Mouse (Mus musculus) CH12.LX (cell line): ENCODE measurements at regions not wholly inside any gene's neighbourhood (a gene's known extent, or its start where the extent isn't known, plus 50 kb on each side); places are given as distances from the start of the nearest gene placed in this dataset.

ENCODE experiments used
- DNase-seq: peaks from one replicate; pipeline ENCODE4 v3.0.0-alpha.2; 2013; ENCODE audit errors: extremely low read depth
- H3K27ac ChIP-seq: 2 replicates; pipeline ENCODE4 v1.5.1; 2012; ENCODE audit warnings: low read depth, mild to moderate bottlenecking, control low read depth, moderate library complexity; ENCODE audit not compliant: insufficient read depth
- H3K27me3 ChIP-seq: replicated peaks from 2 replicates; pipeline ENCODE3; 2012; ENCODE audit warnings: inconsistent platforms
- H3K36me3 ChIP-seq, 2 experiments: replicated peaks in 1 of 2; 2 replicates each; pipeline versions ENCODE3 to v1.6.1; 2012; ENCODE audit warnings: inconsistent platforms in 1 of 2, low read length in 1 of 2, mild to moderate bottlenecking in 1 of 2, mixed read lengths in 1 of 2, moderate library complexity in 1 of 2; ENCODE audit not compliant: control insufficient read depth in 1 of 2, insufficient read depth in 1 of 2
- H3K4me1 ChIP-seq, 2 experiments: 2 replicates each; pipeline ENCODE4 v1.6.1; 2012; ENCODE audit warnings: inconsistent platforms in 1 of 2, moderate library complexity in 1 of 2; ENCODE audit not compliant: insufficient read depth in 2 of 2, control insufficient read depth in 1 of 2
- H3K4me2 ChIP-seq: 2 replicates; pipeline ENCODE4 v1.6.1; 2012; ENCODE audit warnings: low read depth, mild to moderate bottlenecking, control low read depth; ENCODE audit not compliant: poor library complexity, insufficient read depth, severe bottlenecking
- H3K4me3 ChIP-seq, 3 experiments: fragments of 150-350 bp in 1 of 3; sonication (generic) in 1 of 3; replicated peaks in 1 of 3; 2 replicates each; pipeline versions ENCODE3 to v1.5.1; 2011 to 2012; ENCODE audit warnings: low read depth in 2 of 3, low read length in 2 of 3, mild to moderate bottlenecking in 2 of 3, moderate library complexity in 2 of 3, control low read depth in 1 of 3, improper control_type of control experiment in 1 of 3, inconsistent platforms in 1 of 3, mixed read lengths in 1 of 3; ENCODE audit not compliant: poor library complexity in 1 of 3
- H3K79me2 ChIP-seq: replicated peaks from 2 replicates; pipeline ENCODE4 v1.6.1; 2012; ENCODE audit warnings: mild to moderate bottlenecking, moderate library complexity; ENCODE audit not compliant: control insufficient read depth, poor library complexity, insufficient read depth, severe bottlenecking; ENCODE audit errors: extremely low read depth
- H3K9ac ChIP-seq: 2 replicates; pipeline ENCODE4 v1.6.1; 2012; ENCODE audit warnings: low read depth, mild to moderate bottlenecking, control low read depth, moderate library complexity; ENCODE audit not compliant: insufficient read depth
- H3K9me3 ChIP-seq: replicated peaks from 2 replicates; pipeline ENCODE3; 2012; ENCODE audit warnings: low read length, inconsistent platforms, mixed read lengths
- CTCF ChIP-seq, 2 experiments: IDR thresholded peaks in 1 of 2; conservative IDR thresholded peaks in 1 of 2; 2 replicates each; pipeline ENCODE4 v1.5.1; 2011 to 2012; ENCODE audit warnings: low read depth in 2 of 2, low read length in 2 of 2, improper control_type of control experiment in 1 of 2, inconsistent platforms in 1 of 2, mild to moderate bottlenecking in 1 of 2, moderate library complexity in 1 of 2
- ELF1 ChIP-seq: IDR thresholded peaks from 2 replicates; pipeline ENCODE4 v1.6.1; 2014; ENCODE audit warnings: low read depth, mild to moderate bottlenecking, inconsistent platforms, low read length, improper control_type of control experiment
- EP300 ChIP-seq: IDR thresholded peaks from 2 replicates; pipeline ENCODE4 v1.6.1; 2011; ENCODE audit warnings: low read length, improper control_type of control experiment
- GABPA ChIP-seq: IDR thresholded peaks from 2 replicates; pipeline ENCODE4 v1.6.1; 2012; ENCODE audit warnings: low read depth, low read length, improper control_type of control experiment, inconsistent platforms; ENCODE audit not compliant: insufficient replicate concordance
- IRF4 ChIP-seq: IDR thresholded peaks from 2 replicates; pipeline ENCODE4 v1.6.1; 2014; ENCODE audit warnings: low read depth, mild to moderate bottlenecking, inconsistent platforms, low read length, improper control_type of control experiment
- JUN ChIP-seq: IDR thresholded peaks from 2 replicates; pipeline ENCODE4 v1.6.1; 2011; ENCODE audit warnings: low read depth, mild to moderate bottlenecking, low read length, improper control_type of control experiment, moderate library complexity; ENCODE audit not compliant: insufficient read depth
- JUND ChIP-seq: conservative IDR thresholded peaks from 2 replicates; pipeline ENCODE4 v1.6.1; 2011; ENCODE audit warnings: low read depth, low read length, improper control_type of control experiment
- MAX ChIP-seq: IDR thresholded peaks from 2 replicates; pipeline ENCODE4 v1.6.1; 2011; ENCODE audit warnings: low read length, improper control_type of control experiment
- MAZ ChIP-seq: IDR thresholded peaks from 2 replicates; pipeline ENCODE4 v1.6.1; 2012; ENCODE audit warnings: low read depth, mild to moderate bottlenecking, inconsistent platforms, low read length, improper control_type of control experiment, moderate library complexity
- MXI1 ChIP-seq: IDR thresholded peaks from 2 replicates; pipeline ENCODE4 v1.6.1; 2011; ENCODE audit warnings: mild to moderate bottlenecking, low read depth, low read length, improper control_type of control experiment
- NELFE ChIP-seq: IDR thresholded peaks from 2 replicates; pipeline ENCODE4 v1.6.1; 2011; ENCODE audit warnings: low read depth, low read length, improper control_type of control experiment
- NRF1 ChIP-seq: IDR thresholded peaks from 2 replicates; pipeline ENCODE4 v1.6.1; 2014; ENCODE audit warnings: low read depth, mild to moderate bottlenecking, inconsistent platforms, low read length, improper control_type of control experiment, moderate library complexity
- PAX5 ChIP-seq: IDR thresholded peaks from 2 replicates; pipeline ENCODE4 v1.6.1; 2012; ENCODE audit warnings: low read length, inconsistent platforms, mixed read lengths
- POLR2A ChIP-seq: IDR thresholded peaks from 2 replicates; pipeline ENCODE4 v1.6.1; 2011; ENCODE audit warnings: low read depth, mild to moderate bottlenecking, improper control_type of control experiment, low read length
- POLR2AphosphoS2 ChIP-seq: IDR thresholded peaks from 2 replicates; pipeline ENCODE4 v1.6.1; 2011; ENCODE audit warnings: low read depth, low read length, improper control_type of control experiment
- RAD21 ChIP-seq: IDR thresholded peaks from 2 replicates; pipeline ENCODE4 v1.6.1; 2011; ENCODE audit warnings: low read depth, mild to moderate bottlenecking, low read length, improper control_type of control experiment, moderate library complexity
- RCOR1 ChIP-seq: conservative IDR thresholded peaks from 2 replicates; pipeline ENCODE4 v1.6.1; 2012; ENCODE audit warnings: low read depth, mild to moderate bottlenecking, inconsistent platforms, low read length, improper control_type of control experiment
- TBP ChIP-seq: conservative IDR thresholded peaks from 2 replicates; pipeline ENCODE4 v1.6.1; 2011; ENCODE audit warnings: low read depth, low read length, improper control_type of control experiment
- TCF12 ChIP-seq: IDR thresholded peaks from 2 replicates; pipeline ENCODE4 v1.6.1; 2014; ENCODE audit warnings: low read depth, mild to moderate bottlenecking, inconsistent platforms, low read length, improper control_type of control experiment
- USF2 ChIP-seq: conservative IDR thresholded peaks from 2 replicates; pipeline ENCODE4 v1.6.1; 2011; ENCODE audit warnings: low read depth, low read length, improper control_type of control experiment
- ZMIZ1 ChIP-seq: IDR thresholded peaks from 2 replicates; pipeline ENCODE4 v1.6.1; 2012; ENCODE audit warnings: low read depth, mild to moderate bottlenecking, inconsistent platforms, low read length, improper control_type of control experiment
- ZNF384 ChIP-seq: IDR thresholded peaks from 2 replicates; pipeline ENCODE4 v1.6.1; 2012; ENCODE audit warnings: low read depth, low read length, improper control_type of control experiment, inconsistent platforms
- dilution Hi-C: fragments of 300-500 bp; cut with MboI; formaldehyde crosslinking; loops from 2 replicates; pipeline ENCODE4 v1.14.3; 2020; ENCODE audit warnings: low sequenced_read_pairs; ENCODE audit not compliant: extremely low pct_unique_long_range_greater_than_20kb, extremely low pct_ligation_motif_present
- in situ Hi-C: fragments of 300-500 bp; cut with MboI; formaldehyde crosslinking; loops from 3 replicates; pipeline ENCODE4 v1.14.3; 2019; ENCODE audit warnings: low sequenced_read_pairs, low pct_ligation_motif_present, low pct_unique_long_range_greater_than_20kb, mixed read lengths

DNA sequence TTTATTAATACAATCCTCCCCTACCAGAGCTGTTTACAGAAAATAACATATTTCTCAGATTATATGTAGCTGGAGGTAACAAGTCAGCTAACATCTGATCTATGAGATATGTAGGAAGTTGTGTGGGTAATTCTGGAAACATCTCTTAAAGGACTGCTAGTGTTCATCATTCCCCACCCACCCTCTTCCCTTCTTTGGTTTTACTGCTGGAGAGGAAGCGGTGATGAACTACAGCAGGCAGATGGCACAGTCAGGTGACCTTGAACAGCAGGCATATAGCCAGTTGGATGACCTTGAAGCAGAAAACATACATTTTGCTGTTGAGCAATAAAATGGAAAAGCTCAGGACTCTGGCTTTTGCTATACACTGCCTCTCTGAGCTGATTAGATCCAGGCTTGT lies 284.7 kb upstream of the Nat3 start:
- Histone ChIP-seq H3K27ac (no peak overlapping the region), H3K27me3 (no peaks in the 10 kb centered on the region), H3K4me2 (no peak overlapping the region), H3K9me3 (no peaks in the 10 kb centered on the region), H3K79me2 (no peaks in the 10 kb centered on the region), H3K36me3 (no peaks in the 10 kb centered on the region), H3K4me1 (no peaks in the 10 kb centered on the region), H3K4me3 (no peak overlapping the region), H3K9ac (no peak overlapping the region)
- TF ChIP-seq POLR2A = no peak
- dilution Hi-C loops (no loop called here), in situ Hi-C loops (no loop called here)
- no peak for DNase-seq

- no peak overlapping the region for H3K27ac ChIP-seq
- H3K9ac ChIP-seq = no peak overlapping the region
- no peak for DNase-seq
- no peak overlapping the region for H3K4me2 ChIP-seq
- H3K4me1 ChIP-seq = no peaks in the 10 kb centered on the region
- H3K36me3 ChIP-seq = no peaks in the 10 kb centered on the region
- dilution Hi-C loops = no loop called here
- H3K79me2 ChIP-seq = no peaks in the 10 kb centered on the region
- no peaks in the 10 kb centered on the region for H3K9me3 ChIP-seq
- in situ Hi-C loops = no loop called here
- no peak for TF ChIP-seq RCOR1
- TF ChIP-seq MAZ = no peak
- no peak for TF ChIP-seq RAD21
- TF ChIP-seq PAX5 = no peak
- TF ChIP-seq CTCF (conservative IDR thresholded peaks at IDR 0.05 in 1 of 2, IDR thresholded peaks at IDR 0.05 in 1 of 2; ENCODE audit: low read depth in 2 of 2, low read length in 2 of 2) = no peak
- no peak overlapping the region for H3K4me3 ChIP-seq
- H3K27me3 ChIP-seq = no peaks in the 10 kb centered on the region
Measured at GRCm38 (mm10) chr8:67278759-67279158, 244.9 kb upstream of the Nat3 start.

- dilution Hi-C loops = no loop called here
- Histone ChIP-seq H3K27me3 (no peaks in the 10 kb centered on the region), H3K4me1 (no peaks in the 10 kb centered on the region)
- in situ Hi-C loops = no loop called here
- no peak for TF ChIP-seq IRF4
- TF ChIP-seq NRF1 = no peak
- no peak for TF ChIP-seq TCF12
- TF ChIP-seq, all 38 proteins: peak for 0
- DNase-seq = no peak
- no peaks in the 10 kb centered on the region for H3K36me3 ChIP-seq
- no peak overlapping the region for H3K4me3 ChIP-seq
- no peak overlapping the region for H3K4me2 ChIP-seq
- H3K79me2 ChIP-seq = no peaks in the 10 kb centered on the region
- H3K9ac ChIP-seq = no peak overlapping the region
- H3K9me3 ChIP-seq = no peaks in the 10 kb centered on the region
- no peak overlapping the region for H3K27ac ChIP-seq
Measured at GRCm38 (mm10) chr8:67279449-67279848, 244.2 kb upstream of the Nat3 start.

- DNase-seq = no peak
- Histone ChIP-seq H3K27ac (no peak overlapping the region), H3K4me2 (no peak overlapping the region), H3K4me3 (no peak overlapping the region), H3K27me3 (no peaks in the 10 kb centered on the region), H3K9ac (no peak overlapping the region), H3K9me3 (no peaks in the 10 kb centered on the region), H3K4me1 (no peaks in the 10 kb centered on the region), H3K79me2 (no peaks in the 10 kb centered on the region), H3K36me3 (no peaks in the 10 kb centered on the region)
- in situ Hi-C loops = no loop called here
- dilution Hi-C loops = no loop called here
- TF ChIP-seq JUN (no peak), PAX5 (no peak), POLR2AphosphoS2 (no peak), ELF1 (no peak), ZMIZ1 (no peak), NRF1 (no peak), JUND (no peak), MAX (no peak), RCOR1 (no peak), TBP (no peak), MXI1 (no peak), EP300 (no peak), USF2 (no peak), ZNF384 (no peak), GABPA (no peak), NELFE (no peak)
Measured at GRCm38 (mm10) chr8:67310494-67310893, 213.2 kb upstream of the Nat3 start.
